Mouse (Mus musculus) kidney, postnatal 0 days (tissue): ENCODE measurements around the gene Olfr304. TPM values are rescaled to one million over a fixed set of nuclear protein-coding genes. Genes with fewer than 3 reads are reported as not detected.

Experiments
- ATAC-seq: fragments of 200-750 bp; cut with Nextera tagmentation; replicated peaks from 2 replicates; pipeline ENCODE4 v1.8.0; 2017; ENCODE audit warnings: low read depth, moderate number of reproducible peaks, moderate TSS enrichment, moderate library complexity; ENCODE audit not compliant: low FRiP score
- DNase-seq: peaks from one replicate; pipeline ENCODE4 v3.0.0-alpha.2; 2016; ENCODE audit warnings: low spot score
- H3K27ac ChIP-seq: fragments of 300-500 bp; sonication (generic); 2 replicates; pipeline ENCODE4 v1.5.1; 2014; ENCODE audit warnings: mild to moderate bottlenecking
- H3K27me3 ChIP-seq: fragments of 300-500 bp; sonication (generic); 2 replicates; pipeline ENCODE4 v1.6.1; 2014; ENCODE audit warnings: low read length, mixed read lengths; ENCODE audit not compliant: insufficient read depth
- H3K36me3 ChIP-seq: fragments of 300-500 bp; sonication (generic); 2 replicates; pipeline ENCODE4 v1.6.1; 2014; ENCODE audit warnings: low read length, mixed read lengths; ENCODE audit not compliant: insufficient read depth
- H3K4me1 ChIP-seq: fragments of 300-500 bp; sonication (generic); replicated peaks from 2 replicates; pipeline ENCODE4 v1.6.1; 2014; ENCODE audit warnings: antibody characterized with exemption, low read length, mixed read lengths; ENCODE audit not compliant: insufficient read depth
- H3K4me2 ChIP-seq: fragments of 300-500 bp; sonication (generic); 2 replicates; pipeline ENCODE4 v1.6.1; 2014; ENCODE audit warnings: mild to moderate bottlenecking, low read length, moderate library complexity, mixed read lengths
- H3K4me3 ChIP-seq: fragments of 300-500 bp; sonication (generic); replicated peaks from 2 replicates; pipeline ENCODE4 v1.5.1; 2014; ENCODE audit warnings: low read depth, low read length
- H3K9ac ChIP-seq: fragments of 300-500 bp; sonication (generic); 2 replicates; pipeline ENCODE4 v1.6.1; 2014; ENCODE audit warnings: low read depth, low read length
- H3K9me3 ChIP-seq: fragments of 300-500 bp; sonication (generic); replicated peaks from 2 replicates; pipeline ENCODE4 v1.6.1; 2016; ENCODE audit warnings: low read length, inconsistent platforms, mixed read lengths
- CTCF ChIP-seq: IDR thresholded peaks from 2 replicates; pipeline ENCODE4 v1.5.1; 2016; ENCODE audit warnings: antibody characterized with exemption, low read depth, mild to moderate bottlenecking, moderate library complexity
- WGBS: fragments of 180-500 bp; shearing (Covaris S2); extraction: QIAGEN DNeasy Blood & Tissue Kit; methylation state at CpG from one replicate; pipeline ENCODE4 v1.1.7; 2014; 5-methylcytosine and 5-hydroxymethylcytosine counted together
- polyA plus RNA-seq: library from polyadenylated mRNA; unstranded; fragments of >200 nt; fragmentation: Nextera tagmentation; extraction: Ambion mirVana; gene quantifications from 2 replicates; pipeline ENCODE4 v1.2.1, GENCODE M21; 2015

Olfr304 gene
- polyA plus RNA-seq, 1 experiment from 2014 or later: not detected

GRCm38 (mm10) chr7:86342881-86343565 lies 43.4 kb downstream of the Olfr304 start:
- Histone ChIP-seq H3K27ac (no peak overlapping the region), H3K27me3 (no peaks in the 10 kb centered on the region), H3K9me3 (no peaks in the 10 kb centered on the region), H3K4me1 (no peaks in the 10 kb centered on the region), H3K36me3 (no peaks in the 10 kb centered on the region), H3K4me2 (no peak overlapping the region), H3K9ac (no peak overlapping the region), H3K4me3 (no peak overlapping the region)
- ATAC-seq (no peak), DNase-seq (no peak)
- 64% methylated on average over 14 of the region's 14 CpGs for WGBS
- TF ChIP-seq CTCF: no peak

- Histone ChIP-seq H3K4me2 (no peak within 1 kb of the TSS), H3K9me3 (no peaks in the 10 kb centered on the region), H3K27ac (no peak within 1 kb of the TSS), H3K4me3 (no peak within 1 kb of the TSS), H3K27me3 (no peaks in the 10 kb centered on the region), H3K9ac (no peak within 1 kb of the TSS), H3K4me1 (no peaks in the 10 kb centered on the region), H3K36me3 (no peaks in the 10 kb centered on the region)
- DNase-seq: no peak
- 72% methylated on average over 1 of the region's 1 CpGs for WGBS
- no peak for ATAC-seq
- TF ChIP-seq CTCF: no peak
Observed at GRCm38 (mm10) chr7:86337486-86337885, 49.0 kb downstream of the Olfr304 start, which contains the start of gene Olfr307. TSS of gene Olfr307 (minus strand) at chr7:86337586.

Other genes with a start within 250 kb of the Olfr304 start
- gene Vmn2r75, start 214.9 kb downstream of the Olfr304 start, polyA plus RNA-seq: not detected in 2 replicates
- gene Vmn2r76, start 140.3 kb downstream of the Olfr304 start, polyA plus RNA-seq: not detected in 2 replicates
- not detected in 2 replicates for gene Olfr310, start 109.5 kb downstream of the Olfr304 start, polyA plus RNA-seq
- not detected in 2 replicates for gene Olfr309, start 73.0 kb downstream of the Olfr304 start, polyA plus RNA-seq
- gene Olfr308, start 61.0 kb downstream of the Olfr304 start, polyA plus RNA-seq: not detected in 2 replicates
- not detected in 2 replicates for gene Olfr307, start 49.1 kb downstream of the Olfr304 start, polyA plus RNA-seq
- gene Olfr305, start 19.7 kb downstream of the Olfr304 start, polyA plus RNA-seq: not detected in 2 replicates
- gene Olfr303, start 11.1 kb upstream of the Olfr304 start, polyA plus RNA-seq: not detected in 2 replicates
- gene Olfr301, start 17.2 kb upstream of the Olfr304 start, polyA plus RNA-seq: not detected in 2 replicates
- gene Olfr299, start 73.3 kb upstream of the Olfr304 start, polyA plus RNA-seq: not detected in 2 replicates
- not detected in 2 replicates for gene Olfr298, start 105.8 kb upstream of the Olfr304 start, polyA plus RNA-seq
- gene Olfr297, start 133.3 kb upstream of the Olfr304 start, polyA plus RNA-seq: not detected in 2 replicates
- not detected in 2 replicates for gene Olfr295, start 197.2 kb upstream of the Olfr304 start, polyA plus RNA-seq
- gene Olfr294, start 230.0 kb upstream of the Olfr304 start, polyA plus RNA-seq: not detected in 2 replicates